Mouse (Mus musculus) C2C12 (cell line): ENCODE data around the gene Tmem26.
"Not testable (repeated sequence)": the region's sequence is repeated elsewhere in the genome, so short reads cannot be mapped to it uniquely, and the experiment has no call there.

Experiments used
- CEBPB ChIP-seq: IDR thresholded peaks from one replicate; pipeline ENCODE4 v1.6.1; 2011; ENCODE audit warnings: low read depth, mild to moderate bottlenecking, control low read depth, moderate library complexity
- CTCF ChIP-seq: IDR thresholded peaks from one replicate; pipeline ENCODE4 v1.5.1; 2011; ENCODE audit not compliant: control insufficient read depth, insufficient read depth, insufficient read length
- MAX ChIP-seq: IDR thresholded peaks from one replicate; pipeline ENCODE4 v1.6.1; 2011; ENCODE audit warnings: mild to moderate bottlenecking, control low read depth
- MYOD1 ChIP-seq: IDR thresholded peaks from one replicate; pipeline ENCODE4 v1.6.1; 2011; ENCODE audit warnings: low read depth; ENCODE audit not compliant: control insufficient read depth, insufficient read length
- MYOG ChIP-seq: IDR thresholded peaks from one replicate; pipeline ENCODE4 v1.6.1; 2011; ENCODE audit not compliant: control insufficient read depth, insufficient read length; ENCODE audit errors: extremely low read depth
- USF1 ChIP-seq: IDR thresholded peaks from one replicate; pipeline ENCODE4 v1.6.1; 2011; ENCODE audit warnings: low read depth, mild to moderate bottlenecking, control low read depth, moderate library complexity

GRCm38 (mm10) chr10:68738981-68739380 lies 15.5 kb downstream of the Tmem26 start:
- TF ChIP-seq CTCF, USF1, CEBPB, MYOD1, MAX, MYOG: not testable (repeated sequence)
